Comparison of ENCODE assay signal across 15 mouse cellular contexts in genomic region chr4:125004886-125005285, GRCm38 (mm10). TPM values are rescaled to one million over a fixed set of nuclear protein-coding genes. Genes with fewer than 3 reads are reported as not detected.
"Had no signal": no experiment of that assay in that cellular context is flagged by ENCODE, and none has a peak within 500 bp of the region (broad histone marks: within the 10 kb centered on the region; RNA-seq: fewer than 3 reads in every experiment).

No protein-coding gene starts in this region.

- H3K27me3 ChIP-seq: midbrain, embryonic 12.5 days had no signal

- H3K27ac ChIP-seq: liver, embryonic 12.5 days; liver, embryonic 14.5 days; midbrain, embryonic 10.5 days; midbrain, embryonic 12.5 days; neural tube, embryonic 12.5 days had no signal

- DNase-seq: lung, adult 18-20 months; lung, embryonic 14.5 days; lung, postnatal 10 days; lung, postnatal 4 days; midbrain, embryonic 14.5 days; right cerebral cortex, postnatal 14 days; right cerebral cortex, postnatal 4 days; spleen, adult 18-20 months had no signal

- H3K4me3 ChIP-seq: liver, embryonic 12.5 days; midbrain, embryonic 10.5 days; midbrain, embryonic 12.5 days; myocyte; neural tube, embryonic 12.5 days had no signal

- H3K36me3 ChIP-seq: liver, embryonic 12.5 days; midbrain, embryonic 10.5 days; midbrain, embryonic 12.5 days; neural tube, embryonic 12.5 days had no signal

RNA-seq across cellular contexts. Expression of gene Rspo1, which starts 18.7 kb away (rescaled TPM):
- total RNA-seq: megakaryocyte-erythroid progenitor cell, adult 5-6 weeks had no signal
